Mouse (Mus musculus) midbrain, embryonic 14.5 days (tissue): ENCODE measurements around the gene Gm42906. TPM values are rescaled to one million over a fixed set of nuclear protein-coding genes. Genes with fewer than 3 reads are reported as not detected.

Experiments
- ATAC-seq: fragments of 200-750 bp; cut with Nextera tagmentation; 2 replicates; pipeline ENCODE4 v1.8.0; 2017; ENCODE audit warnings: moderate number of reproducible peaks, moderate library complexity; ENCODE audit not compliant: low FRiP score, low TSS enrichment
- DNase-seq: peaks from one replicate; pipeline ENCODE4 v3.0.0-alpha.2; 2015
- H3K27ac ChIP-seq: fragments of 300-500 bp; sonication (generic); replicated peaks from 2 replicates; pipeline ENCODE4 v1.5.1; 2014; ENCODE audit warnings: mild to moderate bottlenecking, low read depth, low read length, moderate library complexity
- H3K27me3 ChIP-seq: fragments of 300-500 bp; sonication (generic); 2 replicates; pipeline ENCODE4 v1.6.1; 2014; ENCODE audit warnings: low read length, control low read depth, mixed read lengths; ENCODE audit not compliant: control insufficient read depth, insufficient read depth
- H3K36me3 ChIP-seq: fragments of 300-500 bp; sonication (generic); 2 replicates; pipeline ENCODE4 v1.6.1; 2014; ENCODE audit warnings: low read length, control low read depth; ENCODE audit not compliant: control insufficient read depth, insufficient read depth
- H3K4me1 ChIP-seq: fragments of 300-500 bp; sonication (generic); 2 replicates; pipeline ENCODE4 v1.6.1; 2014; ENCODE audit warnings: mild to moderate bottlenecking, antibody characterized with exemption, low read length, control low read depth; ENCODE audit not compliant: control insufficient read depth, insufficient read depth
- H3K4me2 ChIP-seq: fragments of 300-500 bp; sonication (generic); 2 replicates; pipeline ENCODE4 v1.6.1; 2014; ENCODE audit warnings: mild to moderate bottlenecking, low read length, moderate library complexity
- H3K4me3 ChIP-seq: fragments of 300-500 bp; sonication (generic); replicated peaks from 2 replicates; pipeline ENCODE4 v1.5.1; 2014; ENCODE audit warnings: low read depth, low read length
- H3K9ac ChIP-seq: fragments of 300-500 bp; sonication (generic); replicated peaks from 2 replicates; pipeline ENCODE4 v1.6.1; 2014; ENCODE audit warnings: mild to moderate bottlenecking, low read length, moderate library complexity
- H3K9me3 ChIP-seq: fragments of 300-500 bp; sonication (generic); 2 replicates; pipeline ENCODE4 v1.6.1; 2016; ENCODE audit warnings: low read length, control low read depth, mixed read lengths; ENCODE audit not compliant: control insufficient read depth
- WGBS: fragments of 180-500 bp; shearing (Covaris S2); extraction: QIAGEN DNeasy Blood & Tissue Kit; methylation state at CpG from one replicate; pipeline ENCODE4 v1.1.7; 2014; 5-methylcytosine and 5-hydroxymethylcytosine counted together
- polyA plus RNA-seq: library from polyadenylated mRNA; unstranded; fragments of >200 nt; fragmentation: Nextera tagmentation; extraction: Ambion mirVana; gene quantifications from 2 replicates; pipeline ENCODE4 v1.2.1, GENCODE M21; 2014

Gene Gm42906
- polyA plus RNA-seq, 1 experiment from 2014 or later: not detected

DNA sequence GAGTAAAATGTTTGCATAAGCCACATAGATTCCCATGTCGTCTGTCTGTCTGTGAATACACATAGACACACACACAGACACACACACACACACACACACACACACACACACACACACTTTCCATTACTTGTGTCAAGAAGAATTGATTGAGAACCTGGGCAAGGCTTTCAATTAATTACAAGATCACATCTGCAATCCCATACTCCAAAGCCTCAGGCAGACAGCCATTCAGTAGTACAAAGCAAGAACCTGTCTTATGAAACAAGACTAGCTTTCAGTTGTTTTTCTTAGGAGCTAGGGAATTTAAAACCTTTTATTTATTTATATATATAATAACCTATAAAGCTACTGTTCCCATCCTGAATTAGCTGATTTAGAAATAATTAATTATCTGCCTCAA, 78.3 kb downstream of the Gm42906 start:
- 85% methylated on average over 1 of the region's 1 CpGs for WGBS
- ATAC-seq: no peak
- H3K27ac ChIP-seq: no peak overlapping the region

GRCm38 (mm10) chr5:151348418-151348817, 79.5 kb downstream of the Gm42906 start:
- H3K9ac ChIP-seq: no peak overlapping the region
- H3K27ac ChIP-seq: no peak overlapping the region
- DNase-seq: no peak
- no peaks in the 10 kb centered on the region for H3K36me3 ChIP-seq
- WGBS: 79% methylated on average over 3 of the region's 3 CpGs
- no peaks in the 10 kb centered on the region for H3K4me1 ChIP-seq
- no peak for ATAC-seq
- H3K27me3 ChIP-seq: no peaks in the 10 kb centered on the region
- no peaks in the 10 kb centered on the region for H3K9me3 ChIP-seq
- H3K4me2 ChIP-seq: no peak overlapping the region
- H3K4me3 ChIP-seq: no peak overlapping the region

More for the DNA sequence above, 78.3 kb downstream of the Gm42906 start:
- no peak overlapping the region for H3K9ac ChIP-seq
- no peaks in the 10 kb centered on the region for H3K27me3 ChIP-seq
- no peak overlapping the region for H3K4me2 ChIP-seq
- DNase-seq: no peak
- no peaks in the 10 kb centered on the region for H3K36me3 ChIP-seq
- H3K4me1 ChIP-seq: no peaks in the 10 kb centered on the region
- H3K4me3 ChIP-seq: no peak overlapping the region
- H3K9me3 ChIP-seq: no peaks in the 10 kb centered on the region

- Histone ChIP-seq H3K27me3 (no peaks in the 10 kb centered on the region), H3K9me3 (no peaks in the 10 kb centered on the region), H3K27ac (no peak overlapping the region), H3K4me2 (no peak overlapping the region), H3K36me3 (no peaks in the 10 kb centered on the region), H3K4me1 (no peaks in the 10 kb centered on the region), H3K4me3 (no peak overlapping the region), H3K9ac (no peak overlapping the region)
- WGBS: 94% methylated on average over 8 of the region's 8 CpGs
- ATAC-seq (no peak), DNase-seq (no peak)
Observed at GRCm38 (mm10) chr5:151346626-151347025, 81.3 kb downstream of the Gm42906 start.

DNA sequence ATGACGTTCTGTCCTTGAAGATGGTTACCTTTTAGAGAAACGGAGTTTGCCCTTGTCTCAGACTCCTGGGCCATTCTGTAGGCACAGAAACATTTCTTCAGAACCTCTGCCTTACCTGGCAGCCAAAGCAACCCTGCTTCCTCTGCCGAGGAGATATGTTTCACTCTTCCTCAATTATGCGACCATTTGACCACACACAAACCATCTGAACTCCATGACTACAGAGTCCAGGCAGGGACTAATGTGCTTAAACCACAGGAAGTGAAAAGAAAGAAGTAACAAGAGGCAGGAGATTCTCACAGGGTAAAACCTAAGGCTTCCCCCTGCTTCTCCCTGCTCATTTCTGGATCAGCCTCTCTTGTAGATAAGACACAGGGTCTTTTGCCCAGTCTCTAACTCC, 83.2 kb downstream of the Gm42906 start:
- H3K4me2 ChIP-seq: no peak overlapping the region
- 90% methylated on average over 4 of the region's 4 CpGs for WGBS
- no peak for ATAC-seq

DNA sequence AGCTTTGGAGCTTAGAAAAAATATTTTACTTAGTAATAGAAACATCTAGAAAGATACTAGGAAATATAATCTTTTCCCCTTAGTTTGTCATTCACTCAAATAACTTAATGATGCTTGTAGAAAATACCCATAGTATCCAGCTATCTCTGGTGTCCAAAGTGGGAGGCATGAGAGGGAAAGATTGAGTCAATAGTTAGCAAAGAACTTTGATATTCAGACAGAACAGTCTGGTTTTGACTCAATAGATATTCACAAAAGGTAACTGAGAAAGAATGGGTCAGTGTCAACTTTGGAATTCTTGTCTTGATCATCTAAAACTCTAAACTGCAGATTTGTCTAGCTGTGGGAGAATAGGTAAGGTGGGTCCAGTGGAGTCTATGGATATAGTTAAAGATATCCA, 94.3 kb downstream of the Gm42906 start:
- Histone ChIP-seq H3K27ac (no peak overlapping the region), H3K36me3 (no peaks in the 10 kb centered on the region), H3K9me3 (no peaks in the 10 kb centered on the region), H3K27me3 (no peaks in the 10 kb centered on the region), H3K4me3 (no peak overlapping the region), H3K9ac (no peak overlapping the region), H3K4me1 (no peaks in the 10 kb centered on the region), H3K4me2 (no peak overlapping the region)
- ATAC-seq (no peak), DNase-seq (no peak)

More for the DNA sequence above, 83.2 kb downstream of the Gm42906 start:
- Histone ChIP-seq H3K9ac (no peak overlapping the region), H3K27me3 (no peaks in the 10 kb centered on the region), H3K27ac (no peak overlapping the region), H3K36me3 (no peaks in the 10 kb centered on the region), H3K4me3 (no peak overlapping the region), H3K4me1 (no peaks in the 10 kb centered on the region), H3K9me3 (no peaks in the 10 kb centered on the region)
- no peak for DNase-seq

GRCm38 (mm10) chr5:151333191-151333594, 94.8 kb downstream of the Gm42906 start:
- no peak for ATAC-seq
- Histone ChIP-seq H3K4me1 (no peaks in the 10 kb centered on the region), H3K36me3 (no peaks in the 10 kb centered on the region), H3K4me3 (no peak overlapping the region), H3K4me2 (no peak overlapping the region), H3K9ac (no peak overlapping the region), H3K27me3 (no peaks in the 10 kb centered on the region), H3K27ac (no peak overlapping the region), H3K9me3 (no peaks in the 10 kb centered on the region)
- DNase-seq: no peak

DNA sequence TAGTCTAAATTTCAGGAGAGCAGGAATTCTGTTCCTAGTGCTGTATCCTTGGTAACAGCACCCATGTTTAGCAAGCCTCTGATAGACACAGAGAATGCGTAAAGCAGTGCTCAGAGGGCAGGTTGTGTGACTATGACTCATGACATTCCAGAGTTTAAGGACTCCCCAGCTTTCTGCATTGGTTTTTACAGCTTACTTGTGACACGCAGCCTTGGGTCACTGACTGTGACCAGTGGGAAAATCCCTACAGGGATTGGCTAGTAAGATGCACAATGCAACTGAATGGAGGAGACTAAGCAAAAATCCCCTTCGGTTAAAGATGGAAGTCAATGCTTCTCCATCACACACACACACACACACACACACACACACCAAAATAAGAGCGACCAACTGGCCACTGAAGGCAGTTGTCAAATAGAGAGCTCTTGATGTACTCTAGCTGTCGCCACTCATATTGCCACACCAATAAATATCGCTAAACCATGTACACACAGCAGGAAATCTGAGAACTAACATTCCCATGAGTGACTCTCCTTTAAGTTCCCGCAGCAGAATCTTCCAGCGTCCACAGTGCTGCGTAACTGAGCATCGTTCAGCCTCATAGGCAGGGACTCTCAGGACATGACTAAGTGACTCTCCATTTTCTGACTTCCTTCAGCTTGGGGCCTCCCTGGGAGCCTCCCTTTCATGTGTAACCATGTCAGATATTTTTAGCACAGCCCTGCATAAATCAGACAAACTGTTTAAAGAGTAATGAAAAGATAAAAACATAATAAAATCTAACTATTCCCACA, 112.0 kb downstream of the Gm42906 start:
- Histone ChIP-seq H3K4me1 (no peaks in the 10 kb centered on the region), H3K36me3 (no peaks in the 10 kb centered on the region), H3K4me2 (no peak overlapping the region), H3K27me3 (no peaks in the 10 kb centered on the region), H3K27ac (no peak overlapping the region), H3K9ac (no peak overlapping the region), H3K4me3 (no peak overlapping the region), H3K9me3 (no peaks in the 10 kb centered on the region)
- ATAC-seq (no peak), DNase-seq (no peak)
- 73% methylated on average over 10 of the region's 10 CpGs for WGBS

DNA sequence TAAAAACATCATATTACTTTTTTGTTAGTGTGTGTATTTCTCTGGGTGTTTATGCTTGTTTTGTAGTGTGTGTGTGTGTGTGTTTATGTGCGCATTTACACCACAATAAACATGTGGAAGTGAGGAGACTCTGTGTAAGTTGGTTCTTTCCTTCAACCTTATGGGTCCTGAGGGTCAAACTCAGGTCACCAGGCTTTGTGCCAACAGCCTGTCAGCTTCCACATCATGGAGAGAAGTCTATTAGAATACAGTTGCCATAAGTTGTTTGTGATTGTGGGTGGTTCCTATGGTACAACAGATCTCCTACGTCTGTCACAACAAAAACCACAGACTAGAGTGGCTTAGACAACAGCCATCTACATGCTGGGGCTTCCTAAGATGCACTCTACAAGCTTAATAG, 127.7 kb downstream of the Gm42906 start:
- H3K4me1 ChIP-seq: no peaks in the 10 kb centered on the region
- no peak overlapping the region for H3K4me3 ChIP-seq
- no peak overlapping the region for H3K9ac ChIP-seq
- H3K9me3 ChIP-seq: no peaks in the 10 kb centered on the region
- no peaks in the 10 kb centered on the region for H3K36me3 ChIP-seq
- no peak for DNase-seq
- no peak overlapping the region for H3K4me2 ChIP-seq
- 87% methylated on average over 2 of the region's 2 CpGs for WGBS
- no peak overlapping the region for H3K27ac ChIP-seq
- no peak for ATAC-seq
- H3K27me3 ChIP-seq: no peaks in the 10 kb centered on the region

DNA sequence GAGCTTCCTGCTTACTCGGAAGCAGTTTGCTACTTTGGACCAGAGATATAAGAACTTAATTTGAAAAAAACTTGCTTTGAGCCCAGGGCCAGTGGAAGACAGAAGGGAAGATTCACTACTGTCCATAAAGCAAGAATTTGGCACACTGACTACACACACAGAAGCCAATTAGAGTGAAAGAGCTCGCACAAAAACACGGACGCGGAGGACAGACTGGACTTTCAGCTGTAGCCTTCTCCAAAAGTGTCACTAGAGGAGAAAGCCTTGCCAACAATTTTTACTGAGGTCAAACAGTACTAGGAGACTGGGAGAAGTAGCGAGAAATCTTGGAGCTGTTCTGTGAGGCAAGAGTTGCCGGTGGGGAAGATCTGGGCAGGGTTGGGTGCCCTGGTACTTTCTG, 128.4 kb downstream of the Gm42906 start:
- Histone ChIP-seq H3K9me3 (no peaks in the 10 kb centered on the region), H3K4me3 (no peak overlapping the region), H3K27ac (no peak overlapping the region), H3K36me3 (no peaks in the 10 kb centered on the region), H3K4me1 (no peaks in the 10 kb centered on the region), H3K27me3 (no peaks in the 10 kb centered on the region), H3K4me2 (no peak overlapping the region), H3K9ac (no peak overlapping the region)
- ATAC-seq (no peak), DNase-seq (no peak)
- 95% methylated on average over 7 of the region's 7 CpGs for WGBS
